Mouse (Mus musculus) E14TG2a.4 (cell line): ENCODE data around the gene Hivep2.

Experiments
- H3K27me3 ChIP-seq: 2 replicates; pipeline ENCODE4 v1.6.1; 2014; ENCODE audit warnings: low read length, control low read depth; ENCODE audit not compliant: insufficient read depth
- H3K36me3 ChIP-seq: 2 replicates; pipeline ENCODE4 v1.6.1; 2014; ENCODE audit warnings: low read length, control low read depth; ENCODE audit not compliant: insufficient read depth
- H3K4me1 ChIP-seq: replicated peaks from 2 replicates; pipeline ENCODE4 v1.6.1; 2014; ENCODE audit warnings: low read depth, low read length, control low read depth
- H3K4me3 ChIP-seq: replicated peaks from 2 replicates; pipeline ENCODE4 v1.5.1; 2014; ENCODE audit warnings: mild to moderate bottlenecking, low read length
- H3K9me3 ChIP-seq: 2 replicates; pipeline ENCODE4 v1.6.1; 2014; ENCODE audit warnings: low read length, control low read depth
- CTCF ChIP-seq: conservative IDR thresholded peaks from 2 replicates; pipeline ENCODE4 v1.5.1; 2014; ENCODE audit warnings: low read length
- NANOG ChIP-seq: IDR thresholded peaks from 2 replicates; pipeline ENCODE4 v1.6.1; 2014; ENCODE audit warnings: borderline replicate concordance, low read length, mixed read lengths
- POU5F1 ChIP-seq: IDR thresholded peaks from 2 replicates; pipeline ENCODE4 v1.6.1; 2014; ENCODE audit warnings: low read length, borderline replicate concordance

Gene Hivep2

DNA sequence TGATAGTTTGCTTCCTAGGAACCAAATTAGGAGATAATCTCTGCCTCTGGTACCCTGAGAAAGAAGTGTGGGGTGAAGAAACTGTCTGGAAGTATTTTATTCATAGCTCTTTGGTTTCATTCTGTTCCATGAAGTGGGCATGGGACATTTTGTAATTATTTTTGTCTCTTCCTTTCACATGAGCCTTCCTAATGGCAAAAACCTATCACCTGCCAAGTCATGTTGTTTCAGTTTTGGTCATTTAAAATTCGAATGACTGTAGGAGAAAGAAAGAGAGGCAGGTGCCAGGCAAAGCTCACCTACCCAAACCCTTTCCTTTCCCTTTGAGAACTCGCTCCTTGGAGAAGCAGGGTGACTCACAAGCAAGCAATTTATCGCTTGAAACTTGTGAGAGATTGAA lies 53.3 kb downstream of the Hivep2 start:
- H3K4me1 ChIP-seq, result peaks cover 45% of the 10 kb centered on the region
- no peak overlapping the region for H3K4me3 ChIP-seq
- H3K27me3 ChIP-seq, result no peaks in the 10 kb centered on the region; the same call in 1 of the 2 replicates
- H3K9me3 ChIP-seq, result no peaks in the 10 kb centered on the region
- H3K36me3 ChIP-seq, result no peaks in the 10 kb centered on the region
- TF ChIP-seq POU5F1 (no peak), NANOG (no peak), CTCF (no peak)

- Histone ChIP-seq H3K4me1 (peaks cover 45% of the 10 kb centered on the region), H3K36me3 (no peaks in the 10 kb centered on the region), H3K9me3 (no peaks in the 10 kb centered on the region), H3K4me3 (no peak overlapping the region), H3K27me3 (no peaks in the 10 kb centered on the region; the same call in 1 of the 2 replicates)
- TF ChIP-seq NANOG (no peak), POU5F1 (no peak), CTCF (no peak)
Measured at GRCm38 (mm10) chr10:14020253-14020652, 54.4 kb downstream of the Hivep2 start.

DNA sequence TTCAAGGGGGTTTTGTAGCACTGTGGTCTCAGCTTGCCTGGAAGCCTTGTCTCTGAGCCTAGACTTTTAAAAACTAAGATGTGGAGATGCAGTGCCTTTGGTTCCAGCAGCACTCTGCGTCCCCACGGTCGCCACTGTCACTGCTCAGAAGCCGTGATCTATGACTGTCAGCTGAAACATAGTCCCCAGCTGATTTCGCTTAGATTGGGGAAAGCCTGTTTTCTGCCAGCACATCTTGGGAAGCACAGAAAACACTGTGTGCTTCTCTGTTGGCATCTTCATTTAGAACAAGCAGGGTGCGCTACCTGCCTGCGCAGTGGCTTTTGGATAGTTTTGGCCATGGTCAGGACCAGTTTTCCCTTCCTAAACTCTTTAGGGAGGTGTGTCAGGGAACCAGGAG lies 59.1 kb downstream of the Hivep2 start:
- H3K4me1 ChIP-seq, result no peaks in the 10 kb centered on the region
- TF ChIP-seq POU5F1, result no peak
- TF ChIP-seq CTCF, result no peak
- TF ChIP-seq NANOG, result no peak
- no peak overlapping the region for H3K4me3 ChIP-seq
- H3K36me3 ChIP-seq, result no peaks in the 10 kb centered on the region
- no peaks in the 10 kb centered on the region for H3K9me3 ChIP-seq
- no peaks in the 10 kb centered on the region; the same call in 1 of the 2 replicates for H3K27me3 ChIP-seq

- no peaks in the 10 kb centered on the region for H3K4me1 ChIP-seq
- no peak overlapping the region for H3K4me3 ChIP-seq
- no peak for TF ChIP-seq NANOG
- H3K36me3 ChIP-seq, result no peaks in the 10 kb centered on the region
- no peaks in the 10 kb centered on the region; the same call in 1 of the 2 replicates for H3K27me3 ChIP-seq
- no peaks in the 10 kb centered on the region for H3K9me3 ChIP-seq
Measured at GRCm38 (mm10) chr10:14027751-14028150, 61.9 kb downstream of the Hivep2 start.

DNA sequence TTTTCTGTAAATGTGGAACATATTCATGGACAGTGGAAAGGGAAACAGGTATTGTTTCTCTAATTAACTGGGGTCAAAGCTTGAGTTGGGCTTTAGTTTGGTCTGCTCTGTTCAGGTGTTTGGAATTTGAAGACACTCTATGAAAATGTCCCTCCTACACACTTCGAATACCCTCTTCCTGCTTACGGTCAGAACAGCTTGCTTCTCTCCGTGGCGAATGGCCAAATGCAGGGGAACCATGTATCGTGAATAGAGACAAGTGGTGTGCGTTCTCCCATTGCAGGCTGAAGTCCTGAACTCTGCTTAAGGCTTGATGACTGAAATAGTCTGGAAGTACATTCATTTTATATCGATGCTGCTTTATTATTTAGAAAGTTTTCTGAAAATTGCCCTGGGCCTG lies 63.1 kb downstream of the Hivep2 start:
- H3K9me3 ChIP-seq, result no peaks in the 10 kb centered on the region
- no peaks in the 10 kb centered on the region for H3K4me1 ChIP-seq

DNA sequence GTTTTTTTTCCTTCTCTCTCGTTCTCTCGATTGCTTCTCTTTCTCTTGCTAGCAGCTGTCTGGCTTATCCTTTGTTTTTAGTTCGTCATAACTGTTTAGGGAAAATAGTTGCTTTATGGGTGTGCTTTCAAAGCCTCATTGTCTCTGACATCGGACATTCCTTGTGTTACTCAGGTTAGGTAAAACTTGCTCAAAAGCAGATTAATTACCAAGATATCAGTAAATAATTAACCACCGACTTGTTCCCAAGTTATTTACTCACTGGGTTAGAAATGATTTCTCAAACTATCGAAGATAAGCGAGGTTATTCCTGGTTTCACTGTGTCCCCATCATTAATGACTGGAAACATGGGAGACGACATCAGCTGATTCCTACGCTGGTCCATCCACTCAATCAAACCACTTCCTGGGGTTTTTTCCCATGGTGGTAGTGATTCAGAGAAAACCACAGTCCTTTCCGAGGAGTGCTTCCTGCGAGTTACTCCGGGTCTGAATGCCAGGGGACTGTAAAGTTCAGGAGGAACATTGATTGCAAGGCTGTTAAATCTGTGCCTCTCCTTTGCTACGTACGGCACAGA lies 64.7 kb downstream of the Hivep2 start:
- H3K27me3 ChIP-seq, result no peaks in the 10 kb centered on the region
- no peak overlapping the region for H3K4me3 ChIP-seq
- H3K36me3 ChIP-seq, result no peaks in the 10 kb centered on the region
- no peaks in the 10 kb centered on the region for H3K4me1 ChIP-seq
- no peaks in the 10 kb centered on the region for H3K9me3 ChIP-seq
- TF ChIP-seq POU5F1, result no peak
- no peak for TF ChIP-seq CTCF
- no peak for TF ChIP-seq NANOG

More for the DNA sequence above, 63.1 kb downstream of the Hivep2 start:
- Histone ChIP-seq H3K4me3 (no peak overlapping the region), H3K36me3 (no peaks in the 10 kb centered on the region), H3K27me3 (no peaks in the 10 kb centered on the region)
- TF ChIP-seq CTCF, result no peak
- TF ChIP-seq NANOG, result no peak
- no peak for TF ChIP-seq POU5F1

GRCm38 (mm10) chr10:14032532-14032931 lies 66.7 kb downstream of the Hivep2 start:
- Histone ChIP-seq H3K4me3 (no peak overlapping the region), H3K27me3 (no peaks in the 10 kb centered on the region), H3K4me1 (no peaks in the 10 kb centered on the region), H3K9me3 (no peaks in the 10 kb centered on the region), H3K36me3 (no peaks in the 10 kb centered on the region)
- TF ChIP-seq NANOG, result no peak
- TF ChIP-seq POU5F1, result no peak
- no peak for TF ChIP-seq CTCF

DNA sequence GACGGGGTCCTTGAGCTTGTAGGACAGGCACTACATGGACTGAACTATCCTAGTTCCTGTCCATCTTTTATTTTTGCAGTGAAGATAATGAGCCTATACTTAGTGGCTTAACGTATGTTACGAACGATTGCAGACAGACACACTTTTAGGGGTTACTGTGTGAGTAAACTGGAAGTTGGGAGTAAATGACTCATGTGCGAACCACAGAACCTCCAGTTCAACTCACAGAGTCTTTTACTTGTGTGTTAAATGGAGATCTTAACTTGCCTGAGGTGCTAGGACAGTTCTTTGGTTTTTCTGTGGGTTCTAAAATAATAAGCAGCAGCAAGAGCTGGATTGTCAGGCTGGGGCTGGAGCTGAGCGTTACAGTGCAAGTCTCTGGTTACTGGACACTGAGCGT lies 68.2 kb downstream of the Hivep2 start:
- Histone ChIP-seq H3K27me3 (no peaks in the 10 kb centered on the region), H3K9me3 (no peaks in the 10 kb centered on the region), H3K4me1 (no peaks in the 10 kb centered on the region), H3K36me3 (no peaks in the 10 kb centered on the region), H3K4me3 (no peak overlapping the region)
- TF ChIP-seq POU5F1 (no peak), NANOG (no peak), CTCF (no peak)

DNA sequence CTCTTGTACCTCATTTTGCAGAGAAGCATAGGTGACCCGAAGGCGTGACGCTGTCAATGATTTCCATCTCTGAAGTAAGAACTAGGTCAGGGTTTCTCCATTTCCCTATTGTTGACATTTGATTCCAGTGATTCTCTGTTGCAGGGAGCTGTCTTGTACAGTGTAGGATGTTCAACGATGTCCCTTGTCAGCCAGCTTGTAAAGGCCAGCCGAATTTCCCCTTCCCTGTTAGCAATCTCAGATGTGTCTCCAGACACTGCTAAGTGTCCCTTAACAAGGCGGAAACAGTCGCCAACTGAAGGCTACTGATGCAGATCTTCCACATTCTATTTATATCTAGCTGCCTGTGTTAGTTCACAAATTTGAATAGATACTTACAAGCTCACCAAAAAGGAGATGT lies 68.9 kb downstream of the Hivep2 start:
- Histone ChIP-seq H3K36me3 (no peaks in the 10 kb centered on the region), H3K4me3 (no peak overlapping the region), H3K27me3 (no peaks in the 10 kb centered on the region), H3K4me1 (no peaks in the 10 kb centered on the region), H3K9me3 (no peaks in the 10 kb centered on the region)
- TF ChIP-seq POU5F1, result no peak
- no peak for TF ChIP-seq CTCF
- no peak for TF ChIP-seq NANOG
